Mouse (Mus musculus): ENCODE results near the gene Uqcrc2.

The Uqcrc2 gene

GRCm38 (mm10) chr7:120634711-120635361, at the start of gene Uqcrc2:
Gene Uqcrc2 (plus strand): TSS chr7:120635176.
- DNase-seq (ENCODE audit: low read depth, low spot score) = peak; percentile 96

GRCm38 (mm10) chr7:120597203-120597743, 37.7 kb upstream of the Uqcrc2 start:
- DNase-seq (ENCODE audit: low read depth, low spot score) = no peak

GRCm38 (mm10) chr7:120597744-120598243, 37.2 kb upstream of the Uqcrc2 start:
- DNase-seq (ENCODE audit: low read depth, low spot score) = peak; percentile 51

GRCm38 (mm10) chr7:120598355-120598754, 36.6 kb upstream of the Uqcrc2 start:
- no peak for DNase-seq (ENCODE audit: low read depth, low spot score)

- no peak for DNase-seq (ENCODE audit: low read depth, low spot score)
Measured at GRCm38 (mm10) chr7:120620075-120620771, 14.8 kb upstream of the Uqcrc2 start.

GRCm38 (mm10) chr7:120620841-120621240, 14.1 kb upstream of the Uqcrc2 start:
- DNase-seq (ENCODE audit: low read depth, low spot score) = no peak

GRCm38 (mm10) chr7:120632518-120632917, 2.5 kb upstream of the Uqcrc2 start:
- peak; percentile 23 for DNase-seq (ENCODE audit: low read depth, low spot score)

GRCm38 (mm10) chr7:120634301-120634700, 675 bp upstream of the Uqcrc2 start:
- no peak for DNase-seq (ENCODE audit: low read depth, low spot score)

GRCm38 (mm10) chr7:120635362-120635781, 396 bp downstream of the Uqcrc2 start:
- no peak for DNase-seq (ENCODE audit: low read depth, low spot score)

- DNase-seq (ENCODE audit: low read depth, low spot score) = peak; percentile 23
Measured at GRCm38 (mm10) chr7:120635821-120636220, 845 bp downstream of the Uqcrc2 start.

GRCm38 (mm10) chr7:120643217-120643616, 8.2 kb downstream of the Uqcrc2 start:
- DNase-seq (ENCODE audit: low read depth, low spot score) = peak; percentile 61

- DNase-seq (ENCODE audit: low read depth, low spot score) = no peak
Measured at GRCm38 (mm10) chr7:120647849-120648248, 12.9 kb downstream of the Uqcrc2 start.

- DNase-seq (ENCODE audit: low read depth, low spot score) = no peak
Measured at GRCm38 (mm10) chr7:120662079-120662478, 27.1 kb downstream of the Uqcrc2 start.

GRCm38 (mm10) chr7:120670153-120670875, 35.3 kb downstream of the Uqcrc2 start, which contains the start of gene Pdzd9:
Gene Pdzd9 (minus strand): TSS chr7:120670343.
- DNase-seq (ENCODE audit: low read depth, low spot score) = peak; percentile 80

GRCm38 (mm10) chr7:120671271-120671670, 36.3 kb downstream of the Uqcrc2 start:
- no peak for DNase-seq (ENCODE audit: low read depth, low spot score)

GRCm38 (mm10) chr7:120677001-120677643, 42.1 kb downstream of the Uqcrc2 start, which contains the start of gene Mosmo:
Gene Mosmo (plus strand): TSS chr7:120677618.
- DNase-seq (ENCODE audit: low read depth, low spot score) = peak; percentile 84

GRCm38 (mm10) chr7:120677764-120678531, 43.0 kb downstream of the Uqcrc2 start:
- peak; percentile 35 for DNase-seq (ENCODE audit: low read depth, low spot score)

GRCm38 (mm10) chr7:120679023-120679422, 44.0 kb downstream of the Uqcrc2 start:
- no peak for DNase-seq (ENCODE audit: low read depth, low spot score)

- no peak for DNase-seq (ENCODE audit: low read depth, low spot score)
Measured at GRCm38 (mm10) chr7:120682002-120682401, 47.0 kb downstream of the Uqcrc2 start.

- DNase-seq (ENCODE audit: low read depth, low spot score) = no peak
Measured at GRCm38 (mm10) chr7:120684731-120685161, 49.8 kb downstream of the Uqcrc2 start.

Measured in ZHBTc4 (cell line).